Mouse (Mus musculus) kidney, adult 18-20 months (tissue): ENCODE results near the gene Gopc.
"Not testable (repeated sequence)": the region's sequence is repeated elsewhere in the genome, so short reads cannot be mapped to it uniquely, and the experiment has no call there.

Source experiments
- DNase-seq: peaks from one replicate; pipeline ENCODE4 v3.0.0; 2021

The Gopc gene

GRCm38 (mm10) chr10:52293921-52294577, 87.9 kb downstream of the Gopc start:
- DNase-seq: no peak

DNA sequence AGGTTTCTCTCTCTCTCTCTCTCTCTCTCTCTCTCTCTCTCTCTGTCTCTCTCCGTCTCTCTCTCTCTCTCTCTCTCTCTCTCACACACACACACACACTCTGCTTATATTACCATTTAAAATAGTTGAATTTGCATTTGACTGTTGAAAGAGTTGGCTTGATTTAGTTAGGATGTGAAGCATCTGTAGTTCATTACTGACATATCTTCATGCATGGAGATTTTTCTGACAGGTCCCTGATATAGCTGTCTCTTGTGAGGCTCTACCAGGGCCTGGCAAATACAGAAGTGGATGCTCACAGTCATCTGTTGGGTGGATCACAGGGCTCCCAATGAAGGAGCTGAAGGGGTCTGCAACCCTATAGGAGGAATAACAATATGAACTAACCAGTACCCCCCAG, 89.5 kb downstream of the Gopc start:
- not testable (repeated sequence) for DNase-seq

- DNase-seq: no peak
Observed at GRCm38 (mm10) chr10:52289261-52289660, 92.7 kb downstream of the Gopc start.

DNA sequence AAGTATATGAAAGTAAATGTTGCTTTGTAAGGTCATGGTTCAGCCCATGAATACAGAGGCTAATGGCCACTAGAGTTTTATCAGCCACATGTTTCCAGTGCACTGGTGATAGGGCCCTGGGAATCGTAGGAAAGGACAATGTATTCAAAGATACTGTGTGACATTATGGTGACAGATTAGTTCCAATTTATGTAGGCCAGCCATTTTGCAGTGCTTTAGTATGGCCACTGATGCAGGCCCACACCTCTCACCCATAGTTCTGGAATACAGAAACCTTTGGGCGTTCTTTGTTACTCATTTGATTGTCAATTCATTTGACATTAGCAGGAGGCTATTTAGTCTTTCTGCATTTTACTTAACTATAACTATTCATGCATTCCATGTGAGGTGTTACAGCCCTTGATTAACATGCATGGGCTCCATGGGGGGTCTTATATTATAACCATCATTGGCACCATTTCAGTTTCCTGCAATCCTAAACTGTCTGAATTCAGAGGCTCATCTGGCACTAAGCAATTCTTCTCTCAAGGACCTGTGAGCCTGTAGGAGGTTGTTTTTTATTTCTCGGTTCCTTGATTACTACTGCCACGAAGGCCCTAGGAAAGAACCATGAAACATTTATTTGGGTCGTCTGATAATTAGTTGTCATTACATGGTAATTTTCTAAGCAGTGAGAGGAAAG, 93.9 kb downstream of the Gopc start:
- no peak for DNase-seq
